Mouse (Mus musculus): Measurements from ENCODE around the gene B4gat1.
"Not testable (repeated sequence)": the region's sequence is repeated elsewhere in the genome, so short reads cannot be mapped to it uniquely, and the experiment has no call there.

Gene B4gat1

GRCm38 (mm10) chr19:5038709-5039156 lies at the start of gene B4gat1, which contains the start of gene AC124502.3:
B4gat1 (plus strand) TSS chr19:5038826.
AC124502.3 (plus strand) TSS chr19:5038891.
- peak; percentile 87 for DNase-seq

GRCm38 (mm10) chr19:4989013-4989412 lies 49.6 kb upstream of the B4gat1 start:
- DNase-seq, result peak; percentile 89

- DNase-seq, result no peak
Observed at GRCm38 (mm10) chr19:4989434-4990255, 49.0 kb upstream of the B4gat1 start.

GRCm38 (mm10) chr19:4990256-4990625 lies 48.4 kb upstream of the B4gat1 start, which contains the start of gene Npas4:
Npas4 (minus strand) TSS chr19:4990316.
- DNase-seq, result no peak

- DNase-seq, result no peak
Observed at GRCm38 (mm10) chr19:4990716-4991115, 47.9 kb upstream of the B4gat1 start.

GRCm38 (mm10) chr19:4992371-4992770 lies 46.3 kb upstream of the B4gat1 start:
- no peak for DNase-seq

GRCm38 (mm10) chr19:4992904-4993303 lies 45.7 kb upstream of the B4gat1 start:
- DNase-seq, result no peak

GRCm38 (mm10) chr19:4994043-4994442 lies 44.6 kb upstream of the B4gat1 start:
- DNase-seq, result no peak

GRCm38 (mm10) chr19:4999445-5000140 lies 39.0 kb upstream of the B4gat1 start:
- no peak for DNase-seq

GRCm38 (mm10) chr19:5001666-5002406 lies 36.8 kb upstream of the B4gat1 start:
- peak; percentile 69 for DNase-seq

GRCm38 (mm10) chr19:5003644-5004043 lies 35.0 kb upstream of the B4gat1 start:
- DNase-seq, result not testable (repeated sequence)

- no peak for DNase-seq
Observed at GRCm38 (mm10) chr19:5004925-5005324, 33.7 kb upstream of the B4gat1 start.

GRCm38 (mm10) chr19:5013138-5013537 lies 25.5 kb upstream of the B4gat1 start:
- no peak for DNase-seq

GRCm38 (mm10) chr19:5014961-5015398 lies 23.6 kb upstream of the B4gat1 start:
- DNase-seq, result peak; percentile 65

- DNase-seq, result peak; percentile 66
Observed at GRCm38 (mm10) chr19:5016221-5016742, 22.3 kb upstream of the B4gat1 start.

- DNase-seq, result peak; percentile 72
Observed at GRCm38 (mm10) chr19:5016782-5017181, 21.8 kb upstream of the B4gat1 start.

GRCm38 (mm10) chr19:5017611-5018010 lies 21.0 kb upstream of the B4gat1 start:
- no peak for DNase-seq

- DNase-seq, result no peak
Observed at GRCm38 (mm10) chr19:5018191-5018590, 20.4 kb upstream of the B4gat1 start.

- no peak for DNase-seq
Observed at GRCm38 (mm10) chr19:5021416-5021815, 17.2 kb upstream of the B4gat1 start.

- peak; percentile 95 for DNase-seq
Observed at GRCm38 (mm10) chr19:5023621-5024479, 14.8 kb upstream of the B4gat1 start, which contains the start of gene Slc29a2. Slc29a2 (plus strand) TSS chr19:5023860.

- no peak for DNase-seq
Observed at GRCm38 (mm10) chr19:5026111-5026510, 12.5 kb upstream of the B4gat1 start.

- no peak for DNase-seq
Observed at GRCm38 (mm10) chr19:5032686-5033085, 5.9 kb upstream of the B4gat1 start.

Measured in kidney, adult 9 months (tissue).